17 mouse cellular contexts compared by ENCODE assay signal in genomic region chr7:113901511-113901910, GRCm38 (mm10).
DNase-seq lines count a peak whose midpoint lies in the region; ATAC-seq lines count a peak whose summit lies in the region.
"Had no signal": no experiment of that assay in that cellular context is flagged by ENCODE, and none has a peak within 500 bp of the region (broad histone marks: within the 10 kb centered on the region; RNA-seq: fewer than 3 reads in every experiment).

No protein-coding gene starts in this region.

- no peak for ATAC-seq in heart, embryonic 11.5 days (replicated peaks; ENCODE audit: insufficient number of reproducible peaks, low FRiP score, low TSS enrichment)
- ATAC-seq in embryonic facial prominence, embryonic 15.5 days (ENCODE audit: insufficient number of reproducible peaks, low FRiP score, low TSS enrichment, low read depth): no peak
- ATAC-seq in hindbrain, embryonic 16.5 days: 0 out of 2 replicates have a peak, but pooled peaks have one; percentile 9
- no peak for ATAC-seq in midbrain, embryonic 13.5 days
- ATAC-seq: intestine, embryonic 16.5 days had no signal

- no peaks in the 10 kb centered on the region for H3K4me1 ChIP-seq in heart, embryonic 11.5 days (ENCODE audit: control insufficient read depth, insufficient read depth, low read length)
- H3K4me1 ChIP-seq in embryonic facial prominence, embryonic 15.5 days: 0 out of 2 replicates have a peak, but pooled peaks cover 3% of the 10 kb centered on the region
- H3K4me1 ChIP-seq in hindbrain, embryonic 16.5 days (ENCODE audit: control insufficient read depth, insufficient read depth, low read depth, low read length): peaks cover 6% of the 10 kb centered on the region
- peaks cover 20% of the 10 kb centered on the region for H3K4me1 ChIP-seq in midbrain, embryonic 13.5 days (replicated peaks)

- H3K27ac ChIP-seq in heart, embryonic 11.5 days (ENCODE audit: low read depth, low read length): no peak overlapping the region
- peak overlapping the region; percentile 68; the same call in 1 of the 2 replicates for H3K27ac ChIP-seq in embryonic facial prominence, embryonic 15.5 days (replicated peaks)
- H3K27ac ChIP-seq in hindbrain, embryonic 16.5 days (ENCODE audit: low read depth, low read length): no peak overlapping the region; the same call in 1 of the 2 replicates
- H3K27ac ChIP-seq in midbrain, embryonic 13.5 days: 0 out of 2 replicates have a peak overlapping the region, but pooled peaks have one; percentile 12
- H3K27ac ChIP-seq: left cerebral cortex, adult 2 months had no signal

- no peak overlapping the region for H3K4me2 ChIP-seq in heart, embryonic 11.5 days
- 0 out of 2 replicates have a peak overlapping the region, but pooled peaks have one; percentile 15 for H3K4me2 ChIP-seq in embryonic facial prominence, embryonic 15.5 days (replicated peaks)
- H3K4me2 ChIP-seq in hindbrain, embryonic 16.5 days (ENCODE audit: low read length): no peak overlapping the region
- peak overlapping the region; percentile 32; the same call in 1 of the 2 replicates for H3K4me2 ChIP-seq in midbrain, embryonic 13.5 days (replicated peaks)
- H3K4me2 ChIP-seq: liver, embryonic 11.5 days had no signal

- H3K27me3 ChIP-seq in heart, embryonic 11.5 days (ENCODE audit: control insufficient read depth, insufficient read depth, low read length): no peaks in the 10 kb centered on the region
- H3K27me3 ChIP-seq in embryonic facial prominence, embryonic 15.5 days: no peaks in the 10 kb centered on the region
- no peaks in the 10 kb centered on the region for H3K27me3 ChIP-seq in hindbrain, embryonic 16.5 days (replicated peaks; ENCODE audit: control insufficient read depth, insufficient read depth, low read length)
- no peaks in the 10 kb centered on the region for H3K27me3 ChIP-seq in midbrain, embryonic 13.5 days

- no peak overlapping the region for H3K4me3 ChIP-seq in heart, embryonic 11.5 days (ENCODE audit: low read depth, low read length)
- no peak overlapping the region for H3K4me3 ChIP-seq in embryonic facial prominence, embryonic 15.5 days (replicated peaks)
- H3K4me3 ChIP-seq in hindbrain, embryonic 16.5 days (ENCODE audit: low read length): no peak overlapping the region
- H3K4me3 ChIP-seq in midbrain, embryonic 13.5 days (replicated peaks): no peak overlapping the region
- H3K4me3 ChIP-seq: left cerebral cortex, adult 2 months had no signal

- H3K36me3 ChIP-seq in heart, embryonic 11.5 days (ENCODE audit: control insufficient read depth, insufficient read depth, low read length): peaks cover 2% of the 10 kb centered on the region; the same call in 1 of the 2 replicates
- no peaks in the 10 kb centered on the region for H3K36me3 ChIP-seq in embryonic facial prominence, embryonic 15.5 days
- H3K36me3 ChIP-seq in hindbrain, embryonic 16.5 days (ENCODE audit: control insufficient read depth, insufficient read depth, low read length): no peaks in the 10 kb centered on the region
- H3K36me3 ChIP-seq in midbrain, embryonic 13.5 days: no peaks in the 10 kb centered on the region
- H3K36me3 ChIP-seq: G1E had no signal

- DNase-seq in heart, adult 11 months: peak; percentile 54
- no peak for DNase-seq in cerebellum, postnatal 25 days
- no peak for DNase-seq in cerebellum, adult 11-12 months
- DNase-seq in left cerebral cortex, adult 9 months (ENCODE audit: low spot score in 2 of 2): no peak
- DNase-seq: B cell, adult 2 months; cerebellum, adult 2 months; heart, postnatal 10 days; kidney, postnatal 4 days; thymus, adult 18-20 months had no signal

- 79% methylated on average over 2 of the region's 2 CpGs for WGBS in heart, embryonic 11.5 days (ENCODE audit: insufficient replicate concordance)
- 60% methylated on average over 2 of the region's 2 CpGs for WGBS in embryonic facial prominence, embryonic 15.5 days
- 63% methylated on average over 2 of the region's 2 CpGs for WGBS in hindbrain, embryonic 16.5 days
- 70% methylated on average over 2 of the region's 2 CpGs for WGBS in midbrain, embryonic 13.5 days

- no peak overlapping the region for H3K9ac ChIP-seq in heart, embryonic 11.5 days (ENCODE audit: low read depth, low read length)
- H3K9ac ChIP-seq in embryonic facial prominence, embryonic 15.5 days: no peak overlapping the region
- no peak overlapping the region for H3K9ac ChIP-seq in hindbrain, embryonic 16.5 days (ENCODE audit: low read depth, low read length)
- H3K9ac ChIP-seq in midbrain, embryonic 13.5 days (replicated peaks): no peak overlapping the region

- H3K9me3 ChIP-seq in heart, embryonic 11.5 days (replicated peaks; ENCODE audit: control insufficient read depth, low read length): no peaks in the 10 kb centered on the region
- H3K9me3 ChIP-seq in embryonic facial prominence, embryonic 15.5 days (replicated peaks): no peaks in the 10 kb centered on the region
- H3K9me3 ChIP-seq in hindbrain, embryonic 16.5 days (ENCODE audit: control insufficient read depth, low read length): no peaks in the 10 kb centered on the region
- H3K9me3 ChIP-seq in midbrain, embryonic 13.5 days: no peaks in the 10 kb centered on the region

Comparison
In these comparisons a context has a peak if more than half of its experiments do, and no peak if none do; other contexts are left out.
1. H3K27ac ChIP-seq: peak in embryonic facial prominence, embryonic 15.5 days (single experiment) and midbrain, embryonic 13.5 days (single experiment); none in heart, embryonic 11.5 days (single experiment) and hindbrain, embryonic 16.5 days (single experiment).
2. H3K4me2 ChIP-seq: peak in embryonic facial prominence, embryonic 15.5 days (single experiment) and midbrain, embryonic 13.5 days (single experiment); none in heart, embryonic 11.5 days (single experiment) and hindbrain, embryonic 16.5 days (single experiment).